Mouse (Mus musculus): Measurements from ENCODE around the gene Olfr54. TPM values are rescaled to one million over a fixed set of nuclear protein-coding genes. Genes with fewer than 3 reads are reported as not detected.
"Not testable (repeated sequence)": the region's sequence is repeated elsewhere in the genome, so short reads cannot be mapped to it uniquely, and the experiment has no call there.

Olfr54 gene
- not detected in 2 replicates for polyA plus RNA-seq (2015; fragmentation: Nextera tagmentation; extraction: Ambion mirVana)

DNA sequence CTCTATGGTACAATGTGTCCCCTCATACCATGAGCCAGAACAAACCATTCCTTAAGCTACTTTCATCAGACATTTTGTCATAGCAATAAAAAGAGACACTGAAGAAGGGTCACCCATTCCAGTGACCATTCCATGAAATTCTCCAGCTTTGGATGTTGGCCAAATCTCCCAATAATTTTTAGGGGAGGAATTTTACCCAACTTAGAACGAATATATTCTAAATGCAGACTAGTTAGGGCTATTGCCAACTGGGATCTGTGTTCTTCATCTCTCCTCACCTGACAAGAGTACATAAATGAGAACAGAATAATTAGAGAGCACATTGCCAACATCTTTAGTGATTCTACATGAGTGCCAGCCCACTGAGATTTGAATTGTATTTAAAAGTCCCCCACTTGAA is at the start of gene Olfr54:
TSS of gene Olfr54 (plus strand) at position 301 of the 400 bp plus-strand sequence.
- no peaks in the 10 kb centered on the region for H3K4me1 ChIP-seq
- no peak for ATAC-seq (replicated peaks)
- H3K27ac ChIP-seq (replicated peaks) = no peak within 1 kb of the TSS
- no peaks in the 10 kb centered on the region for H3K36me3 ChIP-seq
- H3K27me3 ChIP-seq = no peaks in the 10 kb centered on the region
- no peak within 1 kb of the TSS for H3K9ac ChIP-seq (replicated peaks)
- H3K4me2 ChIP-seq (replicated peaks) = no peak within 1 kb of the TSS
- no peak within 1 kb of the TSS for H3K4me3 ChIP-seq
- WGBS = 75% methylated on average over 1 of the region's 1 CpGs
- no peaks in the 10 kb centered on the region for H3K9me3 ChIP-seq

DNA sequence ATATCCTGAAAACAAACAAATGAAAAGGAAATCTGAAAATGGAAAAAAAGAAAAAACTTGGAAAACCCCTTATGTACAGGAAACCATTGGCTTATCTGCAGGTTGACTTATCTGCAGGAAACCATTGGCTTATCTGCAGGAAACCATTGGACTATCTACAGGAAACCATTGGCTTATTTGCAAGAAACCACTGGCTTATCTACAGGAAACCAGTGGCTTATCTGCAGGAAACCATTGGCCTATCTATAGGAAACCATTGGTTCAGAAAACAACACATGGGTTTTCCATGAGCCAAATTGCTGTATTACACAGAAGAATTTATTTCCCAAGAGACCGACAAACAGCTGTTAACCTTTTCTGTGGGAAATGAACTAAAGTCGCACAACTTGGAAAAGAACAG is 49.1 kb upstream of the Olfr54 start:
- Histone ChIP-seq H3K4me2 (replicated peaks) (no peak overlapping the region), H3K36me3 (no peaks in the 10 kb centered on the region), H3K4me1 (no peaks in the 10 kb centered on the region), H3K9ac (replicated peaks) (no peak overlapping the region), H3K27ac (replicated peaks) (no peak overlapping the region), H3K9me3 (no peaks in the 10 kb centered on the region), H3K27me3 (no peaks in the 10 kb centered on the region), H3K4me3 (no peak overlapping the region)
- ATAC-seq (replicated peaks) = no peak
- WGBS = 91% methylated on average over 2 of the region's 2 CpGs

DNA sequence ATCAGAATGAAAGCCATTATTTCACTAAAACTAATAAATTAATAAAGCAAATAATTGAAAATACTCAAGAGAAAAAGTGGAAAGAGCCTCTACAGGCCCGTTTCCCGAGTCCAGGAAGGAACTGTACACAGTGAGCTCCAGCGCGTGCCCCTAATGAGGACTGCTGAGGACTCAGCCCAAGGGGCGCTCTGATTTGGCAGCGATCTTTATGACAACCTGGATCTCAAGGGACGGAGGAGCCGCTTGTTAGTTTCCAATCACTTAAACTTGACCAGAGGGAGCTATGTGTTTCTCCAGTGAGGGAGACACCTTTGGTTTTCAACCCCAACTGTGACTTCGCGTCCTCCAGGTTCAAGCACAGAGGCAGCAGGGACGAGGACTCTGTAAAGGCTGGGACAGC is 47.8 kb upstream of the Olfr54 start, which contains the start of gene Olfr1378:
TSS of gene Olfr1378 (plus strand) at position 301 of the 400 bp plus-strand sequence.
- Histone ChIP-seq H3K9ac (replicated peaks) (no peak within 1 kb of the TSS), H3K4me2 (replicated peaks) (no peak within 1 kb of the TSS), H3K4me1 (no peaks in the 10 kb centered on the region), H3K27ac (replicated peaks) (no peak within 1 kb of the TSS), H3K9me3 (no peaks in the 10 kb centered on the region), H3K36me3 (no peaks in the 10 kb centered on the region), H3K27me3 (no peaks in the 10 kb centered on the region), H3K4me3 (no peak within 1 kb of the TSS)
- WGBS = 89% methylated on average over 11 of the region's 11 CpGs
- no peak for ATAC-seq (replicated peaks)

DNA sequence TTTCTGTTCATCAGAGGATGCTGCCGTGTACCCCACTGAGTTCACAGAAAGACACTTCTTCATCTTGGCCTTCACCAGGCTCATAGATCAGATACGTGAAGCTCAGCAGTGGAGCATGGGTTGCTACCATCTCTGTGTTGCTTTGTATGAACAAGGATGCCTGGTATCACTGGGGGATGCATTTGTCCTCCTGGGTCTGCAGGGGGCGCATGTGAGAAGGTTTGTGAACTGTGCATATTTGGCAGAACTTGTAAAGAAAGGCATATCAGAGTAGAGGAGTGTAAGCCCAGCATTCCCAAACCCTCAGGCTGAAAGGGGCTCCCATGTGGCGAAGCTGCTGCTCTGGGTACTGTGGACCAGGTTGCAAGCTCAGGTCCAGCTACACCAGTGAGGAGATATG is 36.8 kb upstream of the Olfr54 start:
- no peak overlapping the region for H3K4me2 ChIP-seq (replicated peaks)
- H3K4me1 ChIP-seq = no peaks in the 10 kb centered on the region
- no peaks in the 10 kb centered on the region for H3K27me3 ChIP-seq
- no peak for ATAC-seq (replicated peaks)
- no peak overlapping the region for H3K9ac ChIP-seq (replicated peaks)
- no peaks in the 10 kb centered on the region for H3K36me3 ChIP-seq
- no peak overlapping the region for H3K4me3 ChIP-seq
- no peaks in the 10 kb centered on the region for H3K9me3 ChIP-seq
- 69% methylated on average over 4 of the region's 4 CpGs for WGBS
- no peak overlapping the region for H3K27ac ChIP-seq (replicated peaks)

DNA sequence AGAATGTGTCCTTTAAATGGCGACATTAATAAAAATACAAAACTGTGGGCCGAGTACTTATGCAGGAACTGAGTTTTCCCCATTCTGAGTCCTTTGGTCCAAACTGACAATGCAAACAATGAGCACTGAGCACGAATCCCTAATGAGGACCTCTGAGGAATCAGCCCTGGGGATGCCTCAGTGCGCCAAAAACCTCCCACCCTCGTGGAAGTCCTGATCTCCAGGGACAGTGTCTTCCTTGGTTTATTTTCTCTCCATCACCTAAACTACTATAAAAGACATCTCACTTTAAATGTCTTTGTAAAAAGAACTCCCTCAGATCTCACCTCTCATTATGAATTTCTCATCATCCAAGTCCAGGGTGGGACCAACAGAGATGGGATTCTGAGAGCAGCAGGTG is 32.4 kb upstream of the Olfr54 start, which contains the start of gene Olfr1377:
TSS of gene Olfr1377 (plus strand) at position 301 of the 400 bp plus-strand sequence.
- Histone ChIP-seq H3K9ac (replicated peaks) (no peak within 1 kb of the TSS), H3K9me3 (no peaks in the 10 kb centered on the region), H3K4me2 (replicated peaks) (no peak within 1 kb of the TSS), H3K4me3 (no peak within 1 kb of the TSS), H3K27me3 (no peaks in the 10 kb centered on the region), H3K27ac (replicated peaks) (no peak within 1 kb of the TSS), H3K4me1 (no peaks in the 10 kb centered on the region), H3K36me3 (no peaks in the 10 kb centered on the region)
- 51% methylated on average over 5 of the region's 5 CpGs for WGBS
- ATAC-seq (replicated peaks) = no peak

DNA sequence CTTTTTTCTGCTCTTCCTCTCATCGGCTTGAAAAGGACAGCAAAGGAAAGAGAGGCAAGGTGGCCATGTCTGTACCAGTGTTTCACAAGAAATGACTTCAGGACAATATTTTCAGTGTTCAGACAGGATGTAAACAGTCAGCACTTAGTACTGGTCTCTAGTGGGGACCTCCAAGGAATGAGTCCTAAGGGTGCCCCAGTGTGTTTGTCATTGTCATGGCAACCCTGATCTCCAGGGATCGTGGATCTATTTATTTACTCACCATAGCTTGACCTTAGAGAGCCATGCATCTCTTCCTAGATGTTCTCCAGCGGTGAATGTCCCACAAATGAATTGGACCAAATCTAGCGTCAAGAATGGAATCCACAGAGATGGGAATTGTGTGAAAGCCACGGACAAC is 10.7 kb upstream of the Olfr54 start, which contains the start of gene Olfr51:
TSS of gene Olfr51 (plus strand) at position 301 of the 400 bp plus-strand sequence.
- Histone ChIP-seq H3K4me3 (no peak within 1 kb of the TSS), H3K27ac (replicated peaks) (no peak within 1 kb of the TSS), H3K36me3 (no peaks in the 10 kb centered on the region), H3K4me1 (no peaks in the 10 kb centered on the region), H3K9me3 (no peaks in the 10 kb centered on the region), H3K27me3 (no peaks in the 10 kb centered on the region), H3K4me2 (replicated peaks) (no peak within 1 kb of the TSS), H3K9ac (replicated peaks) (no peak within 1 kb of the TSS)
- ATAC-seq (replicated peaks) = no peak
- WGBS = 82% methylated on average over 5 of the region's 5 CpGs

DNA sequence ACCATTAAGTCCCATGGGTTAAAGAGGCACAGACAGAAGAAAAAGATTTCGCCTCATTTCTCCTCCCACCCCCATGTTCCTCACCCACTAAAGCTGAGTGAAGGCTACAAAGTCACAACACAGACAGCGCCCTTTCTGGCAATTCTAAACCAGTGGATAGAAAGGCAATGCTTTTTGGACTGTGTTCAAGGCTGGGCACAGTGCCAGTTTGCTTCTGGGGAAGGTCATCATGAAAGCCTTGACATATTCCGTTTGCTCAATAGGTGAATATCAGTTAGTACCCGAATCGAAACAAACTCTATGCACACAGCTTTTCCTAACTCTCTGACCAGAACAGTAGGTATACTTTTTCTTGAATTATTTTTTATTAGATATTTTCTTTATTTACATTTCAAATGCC is 2.2 kb upstream of the Olfr54 start:
- no peak for ATAC-seq (replicated peaks)
- H3K27me3 ChIP-seq = no peaks in the 10 kb centered on the region

DNA sequence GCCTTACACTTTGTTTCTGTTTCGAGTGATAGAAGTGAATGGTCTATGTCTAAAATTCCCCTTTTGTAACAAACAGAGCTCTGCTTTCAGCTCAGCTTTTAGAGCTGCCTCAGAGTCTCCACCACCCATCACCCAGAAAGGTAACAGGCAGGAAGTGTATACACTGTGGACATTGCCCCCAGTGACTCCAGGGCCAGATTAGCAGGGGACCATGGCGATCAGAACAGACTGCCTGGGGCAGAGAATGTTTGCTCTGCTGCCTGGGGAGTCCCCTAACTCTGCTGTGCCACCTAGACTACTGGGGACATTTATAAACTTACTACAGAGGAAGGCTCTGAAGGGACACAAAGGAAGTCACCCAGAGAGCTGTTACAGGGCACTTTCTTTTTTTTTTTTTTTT is 2.3 kb downstream of the Olfr54 start:
- ATAC-seq (replicated peaks) = no peak
- Histone ChIP-seq H3K27ac (replicated peaks) (no peak overlapping the region), H3K27me3 (no peaks in the 10 kb centered on the region), H3K4me3 (no peak overlapping the region), H3K36me3 (no peaks in the 10 kb centered on the region), H3K9me3 (no peaks in the 10 kb centered on the region), H3K4me2 (replicated peaks) (no peak overlapping the region), H3K9ac (replicated peaks) (no peak overlapping the region), H3K4me1 (no peaks in the 10 kb centered on the region)
- 61% methylated on average over 2 of the region's 2 CpGs for WGBS

More for the DNA sequence above, 2.2 kb upstream of the Olfr54 start:
- Histone ChIP-seq H3K4me2 (replicated peaks) (no peak overlapping the region), H3K4me3 (no peak overlapping the region), H3K36me3 (no peaks in the 10 kb centered on the region), H3K27ac (replicated peaks) (no peak overlapping the region), H3K9me3 (no peaks in the 10 kb centered on the region), H3K9ac (replicated peaks) (no peak overlapping the region), H3K4me1 (no peaks in the 10 kb centered on the region)
- 70% methylated on average over 5 of the region's 5 CpGs for WGBS

DNA sequence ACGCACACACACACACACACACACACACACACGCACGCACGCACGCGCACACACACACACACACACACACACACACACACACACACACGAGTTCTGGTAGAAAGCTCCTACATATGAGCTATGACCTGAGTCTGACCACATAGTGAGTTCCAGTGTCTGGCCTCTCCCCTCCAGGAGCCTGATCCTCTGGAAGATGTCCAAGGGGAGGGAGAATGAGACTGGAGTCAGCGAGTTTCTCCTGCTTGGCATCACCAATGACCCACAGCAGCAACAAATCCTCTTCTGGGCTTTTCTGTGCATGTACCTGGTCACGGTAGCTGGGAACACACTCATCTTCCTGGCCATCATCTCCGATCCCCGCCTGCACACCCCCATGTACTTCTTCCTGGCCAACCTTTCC is 12.8 kb downstream of the Olfr54 start:
- H3K9me3 ChIP-seq; H3K27me3 ChIP-seq; H3K36me3 ChIP-seq; H3K4me2 ChIP-seq (replicated peaks); ATAC-seq (replicated peaks); H3K9ac ChIP-seq (replicated peaks); H3K4me3 ChIP-seq; H3K4me1 ChIP-seq; H3K27ac ChIP-seq (replicated peaks): not testable (repeated sequence)
- 90% methylated on average over 11 of the region's 11 CpGs for WGBS

DNA sequence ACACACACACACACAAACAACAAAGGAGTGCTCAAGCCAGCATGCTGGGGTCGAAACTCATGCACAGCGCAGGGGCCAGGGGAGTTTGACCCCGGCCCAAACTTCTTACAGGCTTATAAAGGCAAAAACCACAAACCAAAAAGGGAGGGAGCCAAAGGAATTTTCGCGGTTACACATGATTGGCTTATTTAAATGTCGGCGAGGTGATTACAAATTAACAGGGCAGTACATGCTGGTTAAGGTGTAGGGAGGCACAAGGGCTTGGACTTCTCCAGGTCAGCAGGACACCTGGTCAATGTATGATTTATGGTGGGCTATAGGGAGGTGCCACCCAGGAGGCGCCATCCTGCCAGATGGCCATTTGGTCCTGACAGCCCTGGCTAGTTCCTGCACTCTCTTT is 15.3 kb downstream of the Olfr54 start:
- not testable (repeated sequence) for H3K4me3 ChIP-seq; H3K27me3 ChIP-seq; H3K36me3 ChIP-seq; H3K9me3 ChIP-seq; H3K9ac ChIP-seq (replicated peaks); H3K27ac ChIP-seq (replicated peaks); ATAC-seq (replicated peaks); H3K4me2 ChIP-seq (replicated peaks); H3K4me1 ChIP-seq
- WGBS = 82% methylated on average over 8 of the region's 8 CpGs

DNA sequence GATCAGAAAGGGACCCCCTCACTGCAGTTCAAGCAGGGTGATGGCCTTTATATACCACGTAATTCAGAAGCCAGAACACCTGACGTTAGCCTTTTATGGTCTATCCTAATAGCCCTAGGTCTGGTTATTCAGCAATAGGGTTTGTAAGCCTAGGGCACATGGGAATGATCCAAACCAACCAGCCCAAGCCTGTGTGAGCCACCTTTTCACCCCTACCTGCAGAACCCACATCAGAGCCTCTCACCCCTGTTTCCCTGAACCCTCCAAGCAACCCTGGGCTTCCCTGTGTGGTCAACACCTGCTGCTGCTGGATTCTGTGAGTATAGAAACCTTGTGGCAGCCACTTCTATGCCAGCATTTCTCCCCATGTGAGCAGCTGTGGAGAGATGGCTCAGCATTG is 16.2 kb downstream of the Olfr54 start:
- no peaks in the 10 kb centered on the region for H3K4me1 ChIP-seq
- H3K27me3 ChIP-seq = no peaks in the 10 kb centered on the region
- ATAC-seq (replicated peaks) = no peak
- no peak overlapping the region for H3K27ac ChIP-seq (replicated peaks)
- H3K4me2 ChIP-seq (replicated peaks) = no peak overlapping the region
- no peak overlapping the region for H3K4me3 ChIP-seq
- no peak overlapping the region for H3K9ac ChIP-seq (replicated peaks)
- WGBS = 83% methylated on average over 2 of the region's 2 CpGs
- H3K36me3 ChIP-seq = no peaks in the 10 kb centered on the region
- no peaks in the 10 kb centered on the region for H3K9me3 ChIP-seq

DNA sequence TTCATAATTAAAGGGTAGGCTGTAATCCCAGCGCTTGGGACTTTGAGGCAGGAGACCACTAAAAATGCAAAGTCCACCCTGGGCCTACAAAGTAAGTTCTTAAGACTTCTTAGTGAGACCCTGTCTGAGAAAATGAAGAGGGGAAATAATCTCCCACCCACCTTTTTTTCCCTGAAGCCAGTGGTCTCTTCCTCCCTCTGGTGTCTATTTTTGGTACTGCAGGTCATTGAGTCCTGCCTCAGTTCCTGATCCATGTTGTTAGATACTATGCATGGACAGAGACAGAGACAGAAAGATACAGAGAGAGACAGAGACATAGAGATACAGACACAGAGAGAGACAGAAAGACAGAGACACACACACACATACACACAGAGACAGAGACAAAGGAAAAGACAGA is 18.8 kb downstream of the Olfr54 start:
- Histone ChIP-seq H3K4me1 (no peaks in the 10 kb centered on the region), H3K9me3 (no peaks in the 10 kb centered on the region), H3K27ac (replicated peaks) (no peak overlapping the region), H3K27me3 (no peaks in the 10 kb centered on the region), H3K4me3 (no peak overlapping the region), H3K4me2 (replicated peaks) (no peak overlapping the region), H3K36me3 (no peaks in the 10 kb centered on the region), H3K9ac (replicated peaks) (no peak overlapping the region)
- 27% methylated on average over 1 of the region's 1 CpGs for WGBS
- ATAC-seq (replicated peaks) = no peak

DNA sequence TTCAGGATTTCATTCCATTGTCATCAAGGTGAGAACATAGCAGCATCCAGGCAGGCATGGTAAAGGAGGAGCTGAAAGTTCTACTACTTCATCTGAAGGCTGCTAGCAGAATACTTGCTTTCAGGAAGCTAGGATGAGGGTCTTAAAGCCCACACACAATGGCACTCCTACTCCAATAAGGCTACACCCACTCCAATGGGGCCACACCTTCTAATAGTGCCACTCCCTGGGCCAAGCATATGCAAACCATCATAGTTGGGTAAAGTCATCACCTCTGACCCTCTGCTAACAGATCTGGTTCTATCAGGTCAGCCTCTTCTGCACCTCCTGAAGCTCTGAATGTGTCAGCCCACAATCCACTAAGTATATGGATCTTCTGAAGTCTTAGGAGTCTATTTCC is 20.1 kb downstream of the Olfr54 start:
- H3K9me3 ChIP-seq; H3K9ac ChIP-seq (replicated peaks); H3K4me1 ChIP-seq; H3K4me3 ChIP-seq; H3K36me3 ChIP-seq; H3K27me3 ChIP-seq; H3K27ac ChIP-seq (replicated peaks); H3K4me2 ChIP-seq (replicated peaks); ATAC-seq (replicated peaks): not testable (repeated sequence)

Data from forebrain, embryonic 15.5 days (tissue).